10 mouse cellular contexts compared by ENCODE assay signal in the genomic region with DNA sequence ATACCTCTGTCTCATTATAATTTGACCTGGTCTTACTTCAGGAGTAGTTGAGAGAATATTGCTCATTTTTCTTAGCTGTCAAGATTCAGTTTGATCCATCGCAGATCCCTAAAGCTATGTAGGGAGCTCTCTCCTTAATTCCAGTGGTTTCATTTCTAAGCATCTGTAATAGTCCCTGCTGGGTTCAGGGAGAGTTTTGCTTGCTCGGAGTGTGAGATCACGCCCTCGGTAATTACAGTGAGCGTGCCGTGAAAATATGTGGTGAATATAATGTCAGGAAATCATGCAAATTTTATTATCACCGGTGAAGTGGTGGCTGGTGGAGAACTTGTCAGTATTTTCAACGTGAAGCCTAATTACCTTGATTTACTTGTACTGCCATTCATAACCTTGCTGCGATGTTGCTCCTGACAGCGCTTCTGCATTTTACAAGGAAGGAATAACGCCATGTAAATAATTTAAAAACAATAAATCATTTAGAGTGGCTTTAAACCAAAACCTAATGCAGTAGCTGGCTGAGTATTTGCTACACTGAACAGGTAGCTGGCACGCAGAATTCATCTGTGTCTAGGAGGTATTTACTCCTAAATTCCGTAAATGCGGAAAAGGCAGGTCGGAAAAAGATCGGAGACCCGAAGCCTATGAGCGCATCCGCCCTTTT. TPM values are rescaled to one million over a fixed set of nuclear protein-coding genes. Genes with fewer than 3 reads are reported as not detected.
A peak's percentile ranks its signal among the peaks of the same experiment; 100 is the strongest.
DNase-seq lines count a peak whose midpoint lies in the region; ATAC-seq lines count a peak whose summit lies in the region.
"Had no signal": no experiment of that assay in that cellular context is flagged by ENCODE, and none has a peak within 500 bp of the region (broad histone marks: within the 10 kb centered on the region; RNA-seq: fewer than 3 reads in every experiment).

No protein-coding gene starts in this region.

- no peak overlapping the region for H3K9ac ChIP-seq in lung, embryonic 15.5 days
- H3K9ac ChIP-seq in stomach, embryonic 15.5 days = no peak overlapping the region

- H3K4me3 ChIP-seq in lung, embryonic 15.5 days = peak overlapping the region; percentile 0; the same call in 1 of the 2 replicates
- H3K4me3 ChIP-seq in limb, embryonic 10.5 days = peak overlapping the region; percentile 43
- H3K4me3 ChIP-seq in stomach, embryonic 15.5 days (replicated peaks) = peak overlapping the region; percentile 12

- H3K9me3 ChIP-seq in lung, embryonic 15.5 days = no peaks in the 10 kb centered on the region
- no peaks in the 10 kb centered on the region for H3K9me3 ChIP-seq in limb, embryonic 10.5 days (replicated peaks)
- H3K9me3 ChIP-seq in stomach, embryonic 15.5 days = no peaks in the 10 kb centered on the region

- 3% methylated on average over 19 of the region's 19 CpGs for whole genome bisulfite sequencing in lung, embryonic 15.5 days
- WGBS in limb, embryonic 10.5 days = 2% methylated on average over 19 of the region's 19 CpGs
- WGBS in stomach, embryonic 15.5 days = 2% methylated on average over 19 of the region's 19 CpGs

- peak overlapping the region; percentile 29 for H3K4me2 ChIP-seq in lung, embryonic 15.5 days
- peak overlapping the region; percentile 33 for H3K4me2 ChIP-seq in stomach, embryonic 15.5 days

- H3K4me1 ChIP-seq in lung, embryonic 15.5 days = no peaks in the 10 kb centered on the region
- H3K4me1 ChIP-seq in limb, embryonic 10.5 days = peaks cover 16% of the 10 kb centered on the region
- no peaks in the 10 kb centered on the region; the same call in 1 of the 2 replicates for H3K4me1 ChIP-seq in stomach, embryonic 15.5 days

- no peak overlapping the region for H3K27ac ChIP-seq in lung, embryonic 15.5 days
- no peak overlapping the region for H3K27ac ChIP-seq in limb, embryonic 10.5 days
- no peak overlapping the region for H3K27ac ChIP-seq in stomach, embryonic 15.5 days

- ATAC-seq in lung, embryonic 15.5 days (ENCODE audit: borderline replicate concordance, extremely low read depth, low FRiP score, low TSS enrichment) = no peak
- ATAC-seq in stomach, embryonic 15.5 days (ENCODE audit: insufficient read depth, low FRiP score, low read depth) = no peak

- H3K36me3 ChIP-seq in lung, embryonic 15.5 days = no peaks in the 10 kb centered on the region
- no peaks in the 10 kb centered on the region for H3K36me3 ChIP-seq in limb, embryonic 10.5 days
- no peaks in the 10 kb centered on the region for H3K36me3 ChIP-seq in stomach, embryonic 15.5 days

- DNase-seq in embryo, embryonic 11 days = peak; percentile 14
- DNase-seq in embryo, embryonic 9.5 days (ENCODE audit: extremely low spot score) = no peak
- DNase-seq in lung, postnatal 25 days (ENCODE audit: low spot score) = no peak
- DNase-seq in limb, embryonic 10.5 days (ENCODE audit: low spot score) = no peak
- DNase-seq in thymus, postnatal 10 days (ENCODE audit: low spot score in 2 of 2) = no peak
- no peak for DNase-seq in cerebellum, adult 11-12 months
- DNase-seq: kidney, postnatal 25 days; lung, postnatal 4 days had no signal

- peaks cover 44% of the 10 kb centered on the region for H3K27me3 ChIP-seq in lung, embryonic 15.5 days
- H3K27me3 ChIP-seq in limb, embryonic 10.5 days (ENCODE audit: low read depth, poor library complexity, severe bottlenecking) = peaks cover 43% of the 10 kb centered on the region
- H3K27me3 ChIP-seq in stomach, embryonic 15.5 days (replicated peaks) = peaks cover 5% of the 10 kb centered on the region; the same call in 1 of the 2 replicates

RNA-seq across cellular contexts. Expression of gene Cfap299, which starts 36.6 kb away (rescaled TPM):
- 3.0 and 4.6 TPM in 2 replicates for polyA plus RNA-seq in lung, embryonic 15.5 days (2015; fragmentation: Nextera tagmentation; extraction: Ambion mirVana)
- 0.16 TPM in 1 of 2 replicates, not detected in the other for polyA plus RNA-seq in limb, embryonic 10.5 days (2016; fragmentation: Nextera tagmentation; extraction: Ambion mirVana)
- polyA plus RNA-seq in stomach, embryonic 15.5 days (2015; fragmentation: Nextera tagmentation; extraction: Ambion mirVana) = 0.49 and 0.64 TPM in 2 replicates

RNA-seq across cellular contexts. Expression of gene Fgf5, which starts 38.5 kb away (rescaled TPM):
- 0.33 and 0.64 TPM in 2 replicates for polyA plus RNA-seq in lung, embryonic 15.5 days (2015; fragmentation: Nextera tagmentation; extraction: Ambion mirVana)
- 1.4 and 1.8 TPM in 2 replicates for polyA plus RNA-seq in limb, embryonic 10.5 days (2016; fragmentation: Nextera tagmentation; extraction: Ambion mirVana)
- polyA plus RNA-seq in stomach, embryonic 15.5 days (2015; fragmentation: Nextera tagmentation; extraction: Ambion mirVana) = 1.2 and 1.6 TPM in 2 replicates
